In genomic region chr6:5858371-5858770, GRCm38 (mm10) we compare ENCODE assay signal across 9 mouse cellular contexts.
A peak's percentile ranks its signal among the peaks of the same experiment; 100 is the strongest.
DNase-seq lines count a peak whose midpoint lies in the region; ATAC-seq and TF ChIP-seq lines count a peak whose summit lies in the region.
"Had no signal": no experiment of that assay in that cellular context is flagged by ENCODE, and none has a peak within 500 bp of the region (broad histone marks: within the 10 kb centered on the region; RNA-seq: fewer than 3 reads in every experiment).

No protein-coding gene starts in this region.

- no peaks in the 10 kb centered on the region; the same call in 1 of the 2 replicates for H3K27me3 ChIP-seq in limb, embryonic 11.5 days (ENCODE audit: control insufficient read depth, insufficient read depth, low read length)
- peaks cover 10% of the 10 kb centered on the region; the same call in 1 of the 2 replicates for H3K27me3 ChIP-seq in midbrain, postnatal 0 days (ENCODE audit: insufficient read depth, low read length)

- no peaks in the 10 kb centered on the region for H3K36me3 ChIP-seq in limb, embryonic 11.5 days (ENCODE audit: control insufficient read depth, insufficient read depth, low read length)
- H3K36me3 ChIP-seq in midbrain, postnatal 0 days (ENCODE audit: insufficient read depth, low read length) = no peaks in the 10 kb centered on the region

- H3K4me3 ChIP-seq in limb, embryonic 11.5 days (ENCODE audit: low read depth, low read length) = no peak overlapping the region
- no peak overlapping the region for H3K4me3 ChIP-seq in midbrain, postnatal 0 days (ENCODE audit: low read depth, low read length)
- H3K4me3 ChIP-seq: erythroblast, embryonic 14.5 days had no signal

- intact Hi-C loops in heart, postnatal 36 days (cut with DNase I) = loop anchor here (1.0 to 10.0 kb wide), 3 partner anchors 1027 to 1266 kb away; no protein-coding TSS in a partner anchor

- peak; percentile 15 for DNase-seq in kidney, adult 18-20 months
- DNase-seq in kidney, adult 11 months = no peak
- peak; percentile 82 for DNase-seq in NIH3T3 (ENCODE audit: low read depth)
- peak; percentile 81 for DNase-seq in embryo, embryonic 11 days
- DNase-seq in heart, postnatal 36 days = peak; percentile 28 to 64
- DNase-seq in limb, embryonic 11.5 days (ENCODE audit: low spot score) = peak; percentile 81
- peak; percentile 62 for DNase-seq in midbrain, postnatal 0 days (ENCODE audit: low spot score)
- no peak for DNase-seq in spleen, postnatal 4 days (ENCODE audit: low spot score in 2 of 2)

- no peak overlapping the region for H3K9ac ChIP-seq in limb, embryonic 11.5 days (ENCODE audit: low read length)
- H3K9ac ChIP-seq in midbrain, postnatal 0 days (replicated peaks; ENCODE audit: low read length, poor library complexity, severe bottlenecking) = no peak overlapping the region

- ATAC-seq in limb, embryonic 11.5 days (ENCODE audit: insufficient number of reproducible peaks, low FRiP score, low TSS enrichment, low read depth) = no peak
- no peak for ATAC-seq in midbrain, postnatal 0 days (ENCODE audit: low FRiP score)

- H3K27ac ChIP-seq in limb, embryonic 11.5 days (replicated peaks; ENCODE audit: low read depth, low read length) = no peak overlapping the region
- H3K27ac ChIP-seq in midbrain, postnatal 0 days (ENCODE audit: low read depth, low read length) = no peak overlapping the region

- H3K4me2 ChIP-seq in limb, embryonic 11.5 days (ENCODE audit: low read depth, severe bottlenecking) = no peak overlapping the region
- peak overlapping the region; percentile 32 for H3K4me2 ChIP-seq in midbrain, postnatal 0 days (ENCODE audit: low read depth, low read length, poor library complexity, severe bottlenecking)

- peak; percentile 84 for TF ChIP-seq CTCF in midbrain, postnatal 0 days (IDR thresholded peaks at IDR 0.05)

- 17% methylated on average over 12 of the region's 12 CpGs for WGBS in limb, embryonic 11.5 days
- 11% methylated on average over 12 of the region's 12 CpGs for WGBS in midbrain, postnatal 0 days

- H3K9me3 ChIP-seq in limb, embryonic 11.5 days (ENCODE audit: control insufficient read depth, low read length) = no peaks in the 10 kb centered on the region; the same call in 1 of the 2 replicates
- H3K9me3 ChIP-seq in midbrain, postnatal 0 days (ENCODE audit: low read length) = no peaks in the 10 kb centered on the region

- peaks cover 3% of the 10 kb centered on the region; the same call in 1 of the 2 replicates for H3K4me1 ChIP-seq in limb, embryonic 11.5 days (ENCODE audit: control insufficient read depth, insufficient read depth, low read length)
- no peaks in the 10 kb centered on the region for H3K4me1 ChIP-seq in midbrain, postnatal 0 days (ENCODE audit: insufficient read depth, low read length)

Comparison
In these comparisons a context has a peak if more than half of its experiments do, and no peak if none do; other contexts are left out.
1. DNase-seq: peak in kidney, adult 18-20 months (single experiment), NIH3T3 (single experiment), embryo, embryonic 11 days (single experiment), heart, postnatal 36 days (2 of 2), limb, embryonic 11.5 days (single experiment) and midbrain, postnatal 0 days (single experiment); none in kidney, adult 11 months (single experiment) and spleen, postnatal 4 days (0 of 2).